In genomic region chr2:35830966-35831903, GRCm38 (mm10) we compare ENCODE assay signal across 11 mouse cellular contexts.
DNase-seq lines count a peak whose midpoint lies in the region; ATAC-seq and TF ChIP-seq lines count a peak whose summit lies in the region.
"Had no signal": no experiment of that assay in that cellular context is flagged by ENCODE, and none has a peak within 500 bp of the region (broad histone marks: within the 10 kb centered on the region; RNA-seq: fewer than 3 reads in every experiment).

No protein-coding gene starts in this region.

- DNase-seq in embryonic facial prominence, embryonic 11.5 days (ENCODE audit: low spot score): peak; percentile 31
- no peak for DNase-seq in embryonic facial prominence, embryonic 10.5 days (ENCODE audit: low spot score)
- peak; percentile 67 for DNase-seq in CH12.LX (ENCODE audit: extremely low read depth)
- no peak for DNase-seq in adrenal gland, postnatal 10 days
- no peak for DNase-seq in embryo, embryonic 10 days (ENCODE audit: low spot score)
- DNase-seq: lung, postnatal 4 days had no signal

- H3K4me3 ChIP-seq in embryonic facial prominence, embryonic 11.5 days (ENCODE audit: low read depth, low read length): no peak overlapping the region
- no peak overlapping the region for H3K4me3 ChIP-seq in embryonic facial prominence, embryonic 10.5 days
- no peak overlapping the region for H3K4me3 ChIP-seq in CH12.LX (replicated peaks in 1 of 3; ENCODE audit: low read depth in 2 of 3, low read length in 2 of 3, poor library complexity in 1 of 3)
- no peak overlapping the region for H3K4me3 ChIP-seq in myocyte
- H3K4me3 ChIP-seq: erythroblast, embryonic 14.5 days; neural tube, embryonic 13.5 days had no signal

- no peak overlapping the region for H3ac ChIP-seq in myocyte (ENCODE audit: control insufficient read depth, insufficient read length)

- H3K27me3 ChIP-seq in embryonic facial prominence, embryonic 11.5 days (ENCODE audit: control insufficient read depth, insufficient read depth, low read length): no peaks in the 10 kb centered on the region
- 0 out of 2 replicates have a peak, but pooled peaks cover 6% of the 10 kb centered on the region for H3K27me3 ChIP-seq in embryonic facial prominence, embryonic 10.5 days (replicated peaks; ENCODE audit: low read depth, poor library complexity, severe bottlenecking)
- H3K27me3 ChIP-seq in CH12.LX (replicated peaks) (no peaks in the 10 kb centered on the region), myocyte (ENCODE audit: control insufficient read depth, insufficient read depth, insufficient read length) (no peaks in the 10 kb centered on the region)
- H3K27me3 ChIP-seq: neural tube, embryonic 13.5 days had no signal

- H3K4me1 ChIP-seq in embryonic facial prominence, embryonic 11.5 days (ENCODE audit: control insufficient read depth, insufficient read depth, low read length): no peaks in the 10 kb centered on the region
- peaks cover 32% of the 10 kb centered on the region for H3K4me1 ChIP-seq in embryonic facial prominence, embryonic 10.5 days
- peaks cover 15 to 37% of the 10 kb centered on the region in 2 experiments for H3K4me1 ChIP-seq in CH12.LX (ENCODE audit: control insufficient read depth in 1 of 2, insufficient read depth in 2 of 2)

- no peak overlapping the region for H3K27ac ChIP-seq in embryonic facial prominence, embryonic 11.5 days (replicated peaks; ENCODE audit: low read depth, low read length)
- no peak overlapping the region for H3K27ac ChIP-seq in embryonic facial prominence, embryonic 10.5 days (replicated peaks)
- peak overlapping the region; percentile 74 for H3K27ac ChIP-seq in CH12.LX (ENCODE audit: insufficient read depth, low read depth)
- H3K27ac ChIP-seq: neural tube, embryonic 13.5 days had no signal

- no peak for ATAC-seq in embryonic facial prominence, embryonic 11.5 days (replicated peaks; ENCODE audit: insufficient number of reproducible peaks, low FRiP score, low TSS enrichment, low read depth)
- peak; percentile 84 for ATAC-seq in granulocyte monocyte progenitor cell, adult 5-6 weeks (replicated peaks; ENCODE audit: poor library complexity, severe bottlenecking)
- ATAC-seq in monocyte, adult 5-6 weeks (replicated peaks; ENCODE audit: insufficient number of reproducible peaks, low FRiP score, low TSS enrichment, poor library complexity, severe bottlenecking): no peak

- H3K36me3 ChIP-seq in embryonic facial prominence, embryonic 11.5 days (replicated peaks; ENCODE audit: control insufficient read depth, insufficient read depth, low read depth, low read length): no peaks in the 10 kb centered on the region
- H3K36me3 ChIP-seq in embryonic facial prominence, embryonic 10.5 days (replicated peaks): no peaks in the 10 kb centered on the region
- no peaks in the 10 kb centered on the region for H3K36me3 ChIP-seq in CH12.LX (replicated peaks in 1 of 2; ENCODE audit: control insufficient read depth in 1 of 2, insufficient read depth in 1 of 2, low read length in 1 of 2)
- H3K36me3 ChIP-seq in myocyte (ENCODE audit: control insufficient read depth, insufficient read depth): no peaks in the 10 kb centered on the region
- H3K36me3 ChIP-seq: neural tube, embryonic 13.5 days had no signal

- WGBS in embryonic facial prominence, embryonic 11.5 days: 75% methylated on average over 6 of the region's 6 CpGs
- WGBS in embryonic facial prominence, embryonic 10.5 days: 74% methylated on average over 6 of the region's 6 CpGs

- no peaks in the 10 kb centered on the region for H3K79me2 ChIP-seq in CH12.LX (replicated peaks; ENCODE audit: control insufficient read depth, extremely low read depth, insufficient read depth, poor library complexity, severe bottlenecking)
- H3K79me2 ChIP-seq in myocyte (ENCODE audit: control insufficient read depth, insufficient read depth): no peaks in the 10 kb centered on the region

- H3K9ac ChIP-seq in embryonic facial prominence, embryonic 11.5 days (replicated peaks; ENCODE audit: low read length): no peak overlapping the region
- no peak overlapping the region for H3K9ac ChIP-seq in CH12.LX (ENCODE audit: insufficient read depth, low read depth)
- H3K9ac ChIP-seq: neural tube, embryonic 13.5 days had no signal

- 0 out of 2 replicates have a peak, but pooled peaks have one; percentile 6 for TF ChIP-seq EP300 in CH12.LX (IDR thresholded peaks at IDR 0.05; ENCODE audit: low read length)

- TF ChIP-seq CTCF in CH12.LX (conservative IDR thresholded peaks at IDR 0.05 in 1 of 2, IDR thresholded peaks at IDR 0.05 in 1 of 2; ENCODE audit: low read depth in 2 of 2, low read length in 2 of 2): no peak

- no peak for TF ChIP-seq POLR2A in CH12.LX (IDR thresholded peaks at IDR 0.05; ENCODE audit: low read depth, low read length)
- TF ChIP-seq POLR2A in myocyte (IDR thresholded peaks at IDR 0.05; ENCODE audit: insufficient read length, low read depth): no peak

- dilution Hi-C loops in CH12.LX (cut with MboI; ENCODE audit: extremely low pct_ligation_motif_present, extremely low pct_unique_long_range_greater_than_20kb, low sequenced_read_pairs): no loop called here

- no peak overlapping the region for H3K4me2 ChIP-seq in embryonic facial prominence, embryonic 11.5 days (ENCODE audit: low read depth, low read length)
- 0 out of 2 replicates have a peak overlapping the region, but pooled peaks have one; percentile 3 for H3K4me2 ChIP-seq in CH12.LX (ENCODE audit: insufficient read depth, low read depth, poor library complexity, severe bottlenecking)
- H3K4me2 ChIP-seq in myocyte (ENCODE audit: low read depth): no peak overlapping the region
- H3K4me2 ChIP-seq: neural tube, embryonic 13.5 days had no signal

- TF ChIP-seq RAD21 in CH12.LX (IDR thresholded peaks at IDR 0.05; ENCODE audit: low read depth, low read length): no peak

- no peaks in the 10 kb centered on the region for H3K9me3 ChIP-seq in embryonic facial prominence, embryonic 11.5 days (replicated peaks; ENCODE audit: control insufficient read depth, low read length)
- H3K9me3 ChIP-seq in embryonic facial prominence, embryonic 10.5 days: peaks cover under 1% of the 10 kb centered on the region; the same call in 1 of the 2 replicates
- H3K9me3 ChIP-seq in CH12.LX (replicated peaks; ENCODE audit: low read length): peaks cover 9% of the 10 kb centered on the region
- H3K9me3 ChIP-seq: neural tube, embryonic 13.5 days had no signal

- in situ Hi-C loops in CH12.LX (cut with MboI; ENCODE audit: low pct_ligation_motif_present, low pct_unique_long_range_greater_than_20kb, low sequenced_read_pairs): no loop called here

TF ChIP-seq in CH12.LX, 34 proteins besides CTCF, POLR2A, EP300 and RAD21:
- 0 out of 2 replicates have a peak, but pooled peaks have one; percentile 24 for TF ChIP-seq SIN3A (IDR thresholded peaks at IDR 0.05; ENCODE audit: low read length)
- no peak for TF ChIP-seq MXI1 (IDR thresholded peaks at IDR 0.05; ENCODE audit: low read depth, low read length)
- TF ChIP-seq ETS1 (conservative IDR thresholded peaks at IDR 0.05; ENCODE audit: low read depth, low read length): peak; percentile 47
- TF ChIP-seq TBP (conservative IDR thresholded peaks at IDR 0.05; ENCODE audit: low read depth, low read length): 0 out of 2 replicates have a peak, but pooled peaks have one; percentile 22
- no peak for TF ChIP-seq RCOR1 (conservative IDR thresholded peaks at IDR 0.05; ENCODE audit: low read depth, low read length)
- peak; percentile 37; the same call in 1 of the 2 replicates for TF ChIP-seq TCF12 (IDR thresholded peaks at IDR 0.05; ENCODE audit: low read depth, low read length)
- 0 out of 2 replicates have a peak, but pooled peaks have one; percentile 8 for TF ChIP-seq IRF4 (IDR thresholded peaks at IDR 0.05; ENCODE audit: low read depth, low read length)
- 0 out of 2 replicates have a peak, but pooled peaks have one; percentile 20 for TF ChIP-seq USF1 (IDR thresholded peaks at IDR 0.05; ENCODE audit: low read depth, low read length)
- no peak for TF ChIP-seq NRF1 (IDR thresholded peaks at IDR 0.05; ENCODE audit: low read depth, low read length)

TF ChIP-seq in myocyte, 11 proteins besides CTCF, POLR2A, EP300 and RAD21:
- TF ChIP-seq MAX (IDR thresholded peaks at IDR 0.05; ENCODE audit: low read depth) (no peak), SRF (IDR thresholded peaks at IDR 0.05; ENCODE audit: control insufficient read depth, insufficient read length, low read depth) (no peak), CEBPB (IDR thresholded peaks at IDR 0.05; ENCODE audit: insufficient read depth, poor library complexity, severe bottlenecking) (peak; percentile 72; the same call in 1 of the 2 replicates), POLR2AphosphoS2 (IDR thresholded peaks at IDR 0.05; ENCODE audit: insufficient read length, low read depth) (no peak), MYOG (IDR thresholded peaks at IDR 0.05; ENCODE audit: control insufficient read depth in 1 of 3, insufficient read depth in 1 of 3, insufficient read length in 2 of 3, low read depth in 2 of 3) (peak in 1 of 3 experiments; percentile 30), USF1 (IDR thresholded peaks at IDR 0.05; ENCODE audit: low read depth) (no peak), MYOD1 (IDR thresholded peaks at IDR 0.05; ENCODE audit: control insufficient read depth in 1 of 3, insufficient read length in 2 of 3, low read depth in 2 of 3) (peak in 1 of 3 experiments; percentile 51)

Comparison
In these comparisons a context has a peak if more than half of its experiments do, and no peak if none do; other contexts are left out.
1. DNase-seq: peak in embryonic facial prominence, embryonic 11.5 days (single experiment) and CH12.LX (single experiment); none in embryonic facial prominence, embryonic 10.5 days (single experiment), adrenal gland, postnatal 10 days (single experiment) and embryo, embryonic 10 days (single experiment).